Mouse (Mus musculus) kidney, postnatal 10 days (tissue): ENCODE results near the gene Rptor.

Experiments used
- DNase-seq: peaks from one replicate; pipeline ENCODE4 v3.0.0; 2021; ENCODE audit warnings: mixed read lengths

Rptor gene

DNA sequence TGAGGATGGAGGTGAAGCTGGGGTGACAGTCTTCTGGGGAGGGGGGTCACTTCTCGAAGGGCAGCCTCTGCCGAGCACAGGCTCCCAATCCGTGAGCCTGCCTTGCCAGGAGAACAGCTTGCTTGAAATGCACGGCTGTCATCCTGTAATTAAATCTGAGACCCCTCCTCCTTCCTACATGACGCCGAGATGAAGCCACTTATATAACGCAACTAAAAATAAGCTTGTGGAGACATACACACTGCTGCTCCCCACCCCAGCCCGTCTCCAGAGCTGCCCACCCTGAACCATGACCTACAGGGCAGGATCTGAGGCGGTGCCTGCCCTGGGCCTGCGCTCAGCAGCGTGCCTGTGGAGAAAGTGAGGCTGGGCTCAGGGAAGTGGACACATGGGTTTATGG lies 337.4 kb downstream of the Rptor start:
- DNase-seq: no peak

DNA sequence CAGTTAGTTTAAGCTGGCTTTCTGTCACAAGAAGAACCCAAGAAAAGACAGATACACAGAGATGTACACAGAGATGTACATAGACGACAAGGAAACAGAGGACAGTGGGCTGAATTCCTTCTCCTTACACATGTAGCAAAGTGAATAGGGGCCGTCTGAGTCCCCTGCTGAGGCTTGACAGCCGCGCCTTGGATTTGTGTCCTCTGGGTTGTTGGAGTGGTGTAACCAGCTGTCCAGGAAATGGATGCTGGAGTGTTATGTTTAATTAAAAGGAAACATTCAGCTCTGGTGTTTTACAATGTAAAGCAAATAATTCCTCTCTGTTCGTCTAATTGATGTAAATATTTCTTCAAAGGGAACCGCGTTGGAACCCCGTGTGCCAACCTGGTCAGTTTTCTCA lies 339.1 kb downstream of the Rptor start:
- DNase-seq: no peak

DNA sequence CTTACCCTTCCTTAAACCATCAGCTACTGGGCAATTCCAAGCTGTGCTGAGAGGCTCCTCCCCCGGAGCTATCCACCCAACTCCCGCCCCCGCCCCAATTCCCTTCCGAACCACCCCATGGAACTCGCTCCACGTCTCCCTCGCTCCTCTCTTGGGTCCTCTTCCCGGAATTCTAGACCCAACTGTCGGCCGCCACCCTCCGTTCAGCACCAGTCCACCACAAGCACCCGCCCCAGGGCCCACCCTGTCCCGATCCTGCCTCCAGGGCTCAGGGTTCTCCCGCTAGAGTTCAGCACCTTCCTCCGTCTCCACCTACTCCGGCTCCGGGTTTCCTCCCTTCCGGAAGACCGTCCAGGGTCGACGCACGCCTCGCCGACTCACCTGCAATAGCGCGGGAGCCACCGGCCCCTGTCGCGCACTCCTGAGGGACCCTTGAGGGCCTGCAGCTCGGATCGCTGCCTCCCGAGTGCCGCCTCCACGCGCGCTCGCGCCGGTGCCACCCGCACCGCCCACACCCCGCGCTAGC lies 339.6 kb downstream of the Rptor start:
- DNase-seq: no peak

DNA sequence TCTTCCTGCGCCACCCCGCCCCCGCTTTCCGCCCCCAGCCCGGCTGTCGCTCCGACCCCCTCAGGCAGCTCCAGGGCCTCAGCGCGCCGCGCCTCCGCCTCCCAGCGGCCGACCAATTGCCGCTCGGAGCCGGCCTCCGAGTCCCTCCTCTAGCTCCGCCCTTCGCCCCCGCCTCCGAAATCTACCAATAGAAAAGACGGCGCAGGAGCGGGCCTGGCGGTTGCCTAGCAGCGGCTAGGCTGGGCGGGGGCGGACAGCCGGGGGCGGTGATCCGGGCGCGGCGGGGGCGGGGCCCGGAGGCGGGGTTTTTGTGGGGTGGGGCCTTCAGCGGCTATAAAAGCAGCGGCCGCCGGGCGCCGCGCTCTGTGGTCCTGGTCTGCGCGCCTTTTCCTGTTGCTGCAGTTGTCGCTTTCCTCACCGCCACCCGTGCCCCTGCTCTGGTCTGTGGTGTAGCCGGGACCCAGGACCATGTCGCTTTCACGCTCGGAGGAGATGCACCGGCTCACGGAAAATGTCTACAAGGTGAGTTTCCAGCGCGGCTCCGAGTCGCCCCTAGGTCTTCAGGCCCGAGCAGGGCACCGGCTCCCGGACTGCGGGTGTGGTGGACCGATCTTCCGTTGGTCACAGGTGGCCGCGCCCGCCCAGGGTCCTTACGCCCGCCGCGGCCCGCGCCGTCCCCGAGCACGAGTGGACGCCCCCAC lies 340.2 kb downstream of the Rptor start, which contains the start of gene Baiap2:
Baiap2 (plus strand) TSS at position 37 of the 701 bp plus-strand sequence.
- DNase-seq: peak; percentile 100

DNA sequence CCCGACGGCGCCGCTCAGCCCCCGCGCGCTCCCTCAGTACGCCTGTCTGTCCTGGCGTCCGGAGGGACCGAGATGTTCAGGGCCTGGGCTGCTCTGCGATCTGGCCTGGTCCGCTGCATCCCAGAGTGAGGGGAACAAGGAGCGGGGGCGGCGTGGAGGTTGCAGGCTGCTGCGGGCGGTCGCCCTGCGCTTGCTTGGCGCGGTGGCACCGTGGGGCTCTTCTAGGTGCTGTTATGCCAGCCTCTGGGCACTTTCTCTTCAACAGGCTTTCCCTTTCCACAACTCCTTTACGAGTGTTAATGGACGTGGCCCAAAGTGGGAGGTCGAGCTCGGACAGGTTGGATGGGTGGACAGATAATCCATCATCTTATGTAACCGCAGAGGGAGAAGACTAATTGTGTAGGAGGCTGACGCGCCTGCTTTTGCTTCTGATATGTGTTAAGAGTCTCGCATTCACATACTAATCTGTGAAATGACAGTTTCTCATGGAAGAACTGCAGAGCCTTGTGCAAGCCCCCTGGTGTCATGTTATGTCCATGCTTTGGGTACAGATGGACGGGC lies 340.8 kb downstream of the Rptor start:
- DNase-seq: no peak

DNA sequence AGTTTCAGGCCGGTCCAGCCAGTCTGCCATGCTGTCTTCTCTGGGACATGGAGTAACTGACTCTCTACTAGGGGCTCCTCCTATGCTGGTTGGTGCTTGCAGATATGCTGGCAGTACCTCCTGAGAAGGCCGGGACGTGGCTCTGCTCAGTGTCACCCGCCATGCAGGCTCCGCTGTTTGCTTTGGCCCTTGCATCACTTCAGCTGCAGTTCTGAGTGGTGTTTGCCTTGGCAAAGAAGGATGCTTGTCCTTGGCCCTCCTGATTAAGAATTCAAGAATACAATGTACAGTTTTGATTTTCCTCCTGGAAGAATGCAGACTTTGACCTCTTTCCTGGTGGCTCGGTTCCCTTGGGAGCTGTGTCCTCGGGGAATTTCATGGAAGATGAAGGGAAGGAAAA lies 342.6 kb downstream of the Rptor start:
- DNase-seq: peak; percentile 54

DNA sequence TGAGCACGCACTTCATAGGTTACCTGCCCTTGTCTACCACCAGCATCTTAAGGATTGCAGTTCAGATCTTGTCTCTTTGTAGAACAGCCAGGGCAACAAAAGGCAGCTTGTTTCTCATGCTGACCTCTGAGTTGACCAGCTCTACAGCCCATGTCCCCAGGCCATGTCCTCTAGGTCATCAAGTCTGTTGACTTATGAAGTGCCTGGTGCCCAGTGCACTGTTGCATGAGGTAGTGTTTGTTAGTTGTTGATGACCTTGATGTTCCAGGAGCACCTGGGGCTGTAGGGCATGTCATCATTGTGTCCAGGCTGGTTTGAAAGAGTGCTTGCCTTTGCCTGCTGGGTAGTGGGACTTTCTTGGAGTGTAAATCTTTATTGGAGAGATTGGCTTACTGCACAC lies 344.7 kb downstream of the Rptor start:
- no peak for DNase-seq

DNA sequence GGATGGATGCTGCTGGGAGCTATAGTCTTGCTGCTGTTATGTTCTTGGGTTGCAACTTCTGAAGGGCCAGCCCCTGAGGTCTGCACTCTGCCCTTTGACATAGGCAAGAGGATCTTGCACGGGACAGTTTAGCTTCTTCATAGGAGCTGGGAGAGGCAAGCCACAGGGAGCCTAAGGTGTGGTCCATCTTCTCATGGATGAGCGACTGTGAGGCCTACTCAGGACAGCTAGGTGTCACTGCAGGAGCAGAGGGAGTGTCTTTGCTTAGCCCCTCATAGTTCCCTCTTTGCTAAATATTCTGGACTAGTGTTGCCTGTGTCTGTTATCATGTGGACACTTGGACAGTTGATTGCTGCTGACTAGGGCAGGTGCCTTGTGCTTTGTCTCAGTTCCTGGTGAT lies 345.2 kb downstream of the Rptor start:
- no peak for DNase-seq

DNA sequence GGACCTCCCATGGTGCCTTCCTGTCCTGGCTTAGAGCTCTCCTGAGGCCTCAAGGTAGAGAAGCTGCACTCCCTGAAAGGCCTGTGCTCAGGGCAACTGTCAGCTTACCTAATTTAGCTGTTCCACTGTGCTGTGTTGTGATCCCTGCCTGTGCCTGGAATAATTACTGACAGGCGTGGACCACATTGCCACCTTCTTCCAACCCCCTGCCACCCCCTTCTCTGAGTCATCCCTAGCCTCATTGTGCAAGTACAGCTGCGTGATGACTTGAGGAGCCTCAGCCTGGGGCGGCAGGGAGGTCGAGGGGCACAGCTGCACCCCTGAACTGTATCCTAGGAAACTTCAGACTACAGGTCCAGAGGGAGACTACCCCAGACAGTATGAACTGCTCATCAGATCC lies 345.6 kb downstream of the Rptor start:
- no peak for DNase-seq

DNA sequence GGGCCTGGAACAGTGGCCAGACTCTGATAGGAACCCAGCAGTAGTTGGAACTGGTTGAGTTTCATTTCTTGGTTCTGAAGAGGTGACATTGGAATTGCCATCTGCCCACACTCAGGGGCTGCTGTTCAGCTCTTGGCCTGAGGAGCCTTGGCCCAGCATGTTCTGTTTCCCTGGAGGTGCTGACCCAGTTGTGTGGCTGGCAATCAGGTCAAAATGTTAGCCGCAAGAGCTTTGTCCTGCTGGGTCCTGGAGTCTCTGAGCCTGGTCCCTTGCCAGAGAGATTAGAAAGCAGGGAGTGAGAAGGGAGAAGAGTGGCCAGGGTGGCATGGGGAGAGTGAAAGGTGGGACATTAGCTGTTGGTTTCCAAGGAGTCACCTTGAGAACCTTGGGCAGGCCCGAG lies 346.1 kb downstream of the Rptor start:
- no peak for DNase-seq
